Mouse (Mus musculus) left cerebral cortex, postnatal 4 days (tissue): ENCODE measurements around the gene Cdc37. TPM values are rescaled to one million over a fixed set of nuclear protein-coding genes. Genes with fewer than 3 reads are reported as not detected.

Source experiments
- DNase-seq: peaks from one replicate; pipeline ENCODE4 v3.0.0-alpha.2; 2022
- intact Hi-C: fragments of 180-260 bp; cut with DNase I; formaldehyde crosslinking; loops from one replicate; pipeline ENCODE4 v1.15.1; 2025
- total RNA-seq, 2 experiments: library from RNA; stranded (reverse); gene quantifications; 2 replicates each; pipeline ENCODE4 v1.2.3; 2021

Gene Cdc37
- total RNA-seq, 2 experiments from 2014 or later: 125 TPM

GRCm38 (mm10) chr9:21138386-21138785 lies 11.4 kb downstream of the Cdc37 start:
- intact Hi-C loops: loop anchor here (10.0 kb wide), 1 partner anchor 104 kb away; the partner anchor contains the start of gene Icam5
- no peak for DNase-seq

- intact Hi-C loops: loop anchor here (10.0 kb wide), 1 partner anchor 102 kb away; the partner anchor contains the start of gene Icam5
- DNase-seq: peak; percentile 56
Observed at GRCm38 (mm10) chr9:21137229-21137628, 12.6 kb downstream of the Cdc37 start.

- no peak for DNase-seq
- intact Hi-C loops: loop anchor here (10.0 kb wide), 1 partner anchor 102 kb away; the partner anchor contains the start of gene Icam5
Observed at GRCm38 (mm10) chr9:21136401-21136800, 13.4 kb downstream of the Cdc37 start.

- intact Hi-C loops: loop anchor here (10.0 kb wide), 1 partner anchor 101 kb away; the partner anchor contains the start of gene Icam5
- no peak for DNase-seq
Observed at GRCm38 (mm10) chr9:21135941-21136381, 13.8 kb downstream of the Cdc37 start.

GRCm38 (mm10) chr9:21135329-21135890 lies 14.4 kb downstream of the Cdc37 start:
- DNase-seq: no peak
- intact Hi-C loops: loop anchor here (10.0 kb wide), 1 partner anchor 101 kb away; the partner anchor contains the start of gene Icam5

GRCm38 (mm10) chr9:21134595-21135328 lies 15.0 kb downstream of the Cdc37 start:
- intact Hi-C loops: loop anchor here (10.0 kb wide), 1 partner anchor 100 kb away; the partner anchor contains the start of gene Icam5
- no peak for DNase-seq

GRCm38 (mm10) chr9:21133064-21133707 lies 16.6 kb downstream of the Cdc37 start:
- intact Hi-C loops: loop anchor here (10.0 kb wide), 1 partner anchor 98 kb away; the partner anchor contains the start of gene Icam5
- no peak for DNase-seq

- intact Hi-C loops: loop anchor here (10.0 kb wide), 1 partner anchor 97 kb away; the partner anchor contains the start of gene Icam5
- DNase-seq: no peak
Observed at GRCm38 (mm10) chr9:21132102-21132775, 17.5 kb downstream of the Cdc37 start.

- peak; percentile 90 for DNase-seq
- intact Hi-C loops: loop anchor here (10.0 kb wide), 1 partner anchor 97 kb away; the partner anchor contains the start of gene Icam5
Observed at GRCm38 (mm10) chr9:21131059-21131956, 18.5 kb downstream of the Cdc37 start, which contains the start of gene Tyk2. TSS of gene Tyk2 (minus strand) at chr9:21131243.

GRCm38 (mm10) chr9:21126259-21126627 lies 23.5 kb downstream of the Cdc37 start:
- intact Hi-C loops: no loop called here
- DNase-seq: no peak

- intact Hi-C loops: no loop called here
- no peak for DNase-seq
Observed at GRCm38 (mm10) chr9:21125502-21126258, 24.1 kb downstream of the Cdc37 start.

GRCm38 (mm10) chr9:21124837-21125236 lies 24.9 kb downstream of the Cdc37 start:
- intact Hi-C loops: no loop called here

GRCm38 (mm10) chr9:21121483-21121882 lies 28.3 kb downstream of the Cdc37 start:
- intact Hi-C loops: no loop called here
- no peak for DNase-seq

More at GRCm38 (mm10) chr9:21124837-21125236, 24.9 kb downstream of the Cdc37 start:
- no peak for DNase-seq

GRCm38 (mm10) chr9:21117073-21117472 lies 32.7 kb downstream of the Cdc37 start:
- intact Hi-C loops: no loop called here
- DNase-seq: no peak

GRCm38 (mm10) chr9:21115105-21115504 lies 34.7 kb downstream of the Cdc37 start:
- DNase-seq: no peak
- intact Hi-C loops: no loop called here

- no peak for DNase-seq
- intact Hi-C loops: no loop called here
Observed at GRCm38 (mm10) chr9:21114190-21114589, 35.6 kb downstream of the Cdc37 start.

GRCm38 (mm10) chr9:21113751-21114150 lies 36.0 kb downstream of the Cdc37 start:
- intact Hi-C loops: no loop called here
- DNase-seq: no peak

GRCm38 (mm10) chr9:21107607-21108237 lies 42.1 kb downstream of the Cdc37 start:
- intact Hi-C loops: no loop called here
- no peak for DNase-seq
